Mouse (Mus musculus): ENCODE data around the gene Aldh4a1.
A peak's percentile ranks its signal among the peaks of the same experiment; 100 is the strongest.

DNA sequence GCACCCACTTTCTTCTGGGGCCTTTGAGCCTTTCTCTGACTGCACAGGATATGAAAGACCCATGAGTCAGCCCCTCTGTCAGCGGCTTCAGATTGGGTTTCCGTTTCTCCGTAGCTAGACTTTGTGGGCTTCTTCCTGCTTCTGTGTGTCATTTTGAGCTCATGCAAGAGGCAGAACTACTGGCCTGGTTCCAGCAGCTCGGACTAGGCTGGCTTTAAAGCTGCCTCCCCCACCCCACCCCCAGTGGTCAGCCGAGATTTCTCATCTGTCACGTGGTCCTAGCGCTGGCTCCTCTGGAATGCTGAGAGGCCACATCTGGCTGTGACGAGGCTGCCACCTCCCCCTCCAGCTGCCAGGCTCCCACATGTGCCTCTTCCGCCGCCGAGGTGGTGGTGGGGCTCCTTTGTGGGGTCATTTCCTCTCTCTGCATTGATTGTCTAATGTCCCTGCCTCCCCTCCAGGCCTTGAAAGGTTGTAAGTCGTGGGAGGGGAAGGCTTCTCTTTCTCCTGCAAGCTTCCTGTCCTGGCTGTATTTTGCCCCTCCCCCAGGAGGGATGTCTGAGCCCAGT lies 23.6 kb upstream of the Aldh4a1 start:
- peak; percentile 13; the same call in 1 of the 2 replicates for TF ChIP-seq CTCF (IDR thresholded peaks at IDR 0.05; ENCODE audit: insufficient read depth, low read length)
- peak; percentile 12; the same call in 1 of the 2 replicates for TF ChIP-seq POLR2A (IDR thresholded peaks at IDR 0.05; ENCODE audit: borderline replicate concordance, extremely low read depth, low read depth, low read length)

Measured in lung, adult 2 months (tissue).